Mouse (Mus musculus) v-Abl transformed pro-B cells (cell line): Measurements from ENCODE around the gene Sh3bgrl3.

ENCODE experiments used
- in situ Hi-C, 2 experiments: fragments of 400-800 bp; cut with MboI; formaldehyde crosslinking; loops; one replicate each; pipeline ENCODE4 v1.15.1; 2025; ENCODE audit not compliant: unreplicated experiment in 2 of 2

The Sh3bgrl3 gene

DNA sequence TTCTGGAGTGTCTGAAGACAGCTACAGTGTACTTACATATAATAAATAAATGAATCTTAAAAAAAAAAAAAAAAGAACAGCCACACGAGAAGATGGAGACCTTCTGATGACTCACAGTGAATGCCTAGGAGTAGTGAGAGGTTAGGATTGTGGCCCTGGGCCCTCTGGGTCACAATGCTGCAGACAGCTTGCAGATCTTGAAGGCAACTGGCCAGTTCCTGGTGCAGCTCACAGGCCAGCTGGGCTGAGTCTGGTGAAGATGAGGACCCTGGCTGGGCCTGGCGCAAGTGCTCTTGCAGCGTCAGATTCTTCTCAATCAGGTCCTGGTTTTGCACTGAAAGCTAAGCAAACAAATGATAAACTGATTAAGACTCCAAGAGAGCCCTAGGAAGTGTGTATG is 3.5 kb upstream of the Sh3bgrl3 start:
- in situ Hi-C loops = loop anchor here in 1 of 2 experiments (5.0 kb wide), 2 partner anchors 35 to 100 kb away; no protein-coding TSS in a partner anchor

DNA sequence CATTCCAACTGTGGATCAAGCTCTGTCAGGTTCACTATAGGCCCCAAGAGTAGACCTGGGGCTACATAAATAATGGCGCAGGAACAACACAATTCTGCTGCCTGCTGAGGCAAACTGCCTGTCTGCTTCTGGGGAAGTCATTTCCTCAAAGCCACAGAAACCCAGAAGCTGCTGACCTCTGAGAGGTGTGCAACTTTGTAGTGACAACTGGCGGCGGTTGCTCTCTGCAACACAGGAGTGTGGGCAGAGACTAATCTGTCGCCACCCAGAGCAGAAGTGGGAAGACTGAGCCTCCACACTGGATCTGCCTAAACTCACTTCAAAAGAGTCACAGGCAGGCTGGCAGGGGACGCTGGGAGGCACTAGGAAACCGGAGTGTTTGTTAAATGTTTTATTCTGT is 893 bp upstream of the Sh3bgrl3 start:
- in situ Hi-C loops = loop anchor here (5.0 kb wide), 1 partner anchor 37 kb away; no protein-coding TSS in a partner anchor

DNA sequence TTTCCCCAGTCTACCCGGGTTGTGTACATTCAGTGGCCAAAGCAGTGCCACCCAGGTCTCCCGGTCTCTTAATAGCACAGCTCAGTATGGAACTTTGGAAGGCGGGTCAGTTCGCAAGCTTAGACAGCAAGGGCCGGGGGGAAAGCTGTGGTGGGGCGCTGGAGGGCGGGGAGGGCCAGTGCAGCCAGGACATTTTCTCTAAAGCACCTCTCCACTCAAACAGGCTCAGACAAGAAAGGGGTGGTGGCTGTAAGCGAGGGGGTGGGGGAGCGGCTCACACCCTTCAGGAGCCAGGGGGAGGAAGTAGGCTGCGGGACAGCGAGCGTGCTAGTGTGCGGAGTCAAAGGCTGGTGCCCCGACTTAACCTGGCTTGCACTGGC is 384 bp upstream of the Sh3bgrl3 start:
- in situ Hi-C loops = loop anchor here (5.0 kb wide), 1 partner anchor 37 kb away; no protein-coding TSS in a partner anchor

DNA sequence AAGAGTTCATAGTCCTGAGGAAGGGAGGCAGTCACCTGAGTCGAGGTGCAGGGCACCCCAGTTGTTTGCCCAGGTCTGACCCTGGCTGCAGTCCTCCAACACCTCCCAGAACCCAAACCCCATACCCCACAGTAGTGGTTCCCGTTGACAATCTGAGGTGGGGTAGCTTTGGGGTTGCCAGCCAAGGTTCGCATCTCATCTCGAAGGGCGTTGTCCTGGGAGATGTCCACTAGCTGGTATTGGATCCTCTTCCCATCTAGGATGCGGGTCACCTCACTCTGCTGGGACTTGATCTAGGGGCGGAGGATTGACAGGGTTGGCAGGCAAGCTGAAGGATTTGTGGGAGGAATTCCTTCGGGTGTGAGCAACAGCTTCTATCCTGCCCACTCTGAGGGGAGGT is 796 bp downstream of the Sh3bgrl3 start:
- in situ Hi-C loops = loop anchor here (5.0 kb wide), 1 partner anchor 35 kb away; no protein-coding TSS in a partner anchor

DNA sequence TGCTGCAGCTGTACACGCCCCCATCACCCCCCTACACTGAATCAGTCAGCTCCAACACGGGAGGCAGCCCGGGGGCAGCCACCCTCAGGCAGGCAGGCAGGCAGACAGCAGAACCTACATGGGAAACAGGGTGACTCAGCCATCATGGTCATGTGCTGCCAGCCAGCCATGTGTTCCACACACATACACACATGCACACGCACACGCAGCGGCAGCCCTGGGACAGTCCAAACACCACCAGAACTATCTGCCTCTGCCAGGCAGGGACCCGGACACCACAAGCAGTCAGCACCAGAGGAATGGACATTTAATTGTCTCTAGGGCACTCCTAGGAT is 1.5 kb downstream of the Sh3bgrl3 start:
- in situ Hi-C loops = loop anchor here (5.0 kb wide), 1 partner anchor 35 kb away; no protein-coding TSS in a partner anchor

DNA sequence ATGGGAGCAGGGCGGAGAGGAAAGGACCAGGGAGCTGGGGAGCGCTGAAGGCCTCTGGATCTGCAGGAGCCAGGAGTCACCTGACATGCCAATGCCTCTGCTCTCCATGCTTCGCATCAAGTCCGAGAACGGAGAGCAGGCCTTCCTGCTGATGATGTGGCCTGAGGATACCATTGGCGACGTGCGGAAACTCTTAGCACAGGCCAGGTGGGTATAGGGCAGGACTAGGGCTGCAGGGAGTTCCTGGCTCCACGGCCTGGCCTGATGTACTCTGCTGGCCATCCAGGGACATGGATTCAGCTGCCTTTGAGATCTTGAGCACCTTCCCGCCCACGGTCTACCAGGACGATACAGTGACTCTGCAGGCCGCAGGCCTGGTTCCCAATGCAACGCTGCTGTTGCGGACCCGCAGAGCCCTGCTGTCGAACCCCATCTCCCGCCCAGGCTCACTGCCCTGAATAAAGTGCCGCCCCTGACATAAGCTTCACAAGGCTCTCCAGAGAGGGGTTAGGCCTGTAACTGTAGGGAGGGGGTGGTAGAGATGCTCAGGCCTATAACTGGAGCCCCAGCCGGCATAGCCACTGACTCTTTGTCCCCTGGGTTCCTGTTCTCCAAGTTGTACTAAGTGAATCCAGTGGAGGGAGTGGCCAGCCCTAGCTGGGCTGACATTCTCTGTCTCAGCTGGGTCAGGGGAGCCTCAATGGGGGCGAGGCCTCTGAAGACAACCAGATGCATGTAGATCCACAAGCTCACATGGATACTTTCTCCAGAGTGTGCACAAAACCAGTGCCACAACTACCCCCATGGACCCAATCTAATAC is 2.1 kb downstream of the Sh3bgrl3 start:
- in situ Hi-C loops = loop anchor here (5.0 kb wide), 1 partner anchor 34 kb away; no protein-coding TSS in a partner anchor

DNA sequence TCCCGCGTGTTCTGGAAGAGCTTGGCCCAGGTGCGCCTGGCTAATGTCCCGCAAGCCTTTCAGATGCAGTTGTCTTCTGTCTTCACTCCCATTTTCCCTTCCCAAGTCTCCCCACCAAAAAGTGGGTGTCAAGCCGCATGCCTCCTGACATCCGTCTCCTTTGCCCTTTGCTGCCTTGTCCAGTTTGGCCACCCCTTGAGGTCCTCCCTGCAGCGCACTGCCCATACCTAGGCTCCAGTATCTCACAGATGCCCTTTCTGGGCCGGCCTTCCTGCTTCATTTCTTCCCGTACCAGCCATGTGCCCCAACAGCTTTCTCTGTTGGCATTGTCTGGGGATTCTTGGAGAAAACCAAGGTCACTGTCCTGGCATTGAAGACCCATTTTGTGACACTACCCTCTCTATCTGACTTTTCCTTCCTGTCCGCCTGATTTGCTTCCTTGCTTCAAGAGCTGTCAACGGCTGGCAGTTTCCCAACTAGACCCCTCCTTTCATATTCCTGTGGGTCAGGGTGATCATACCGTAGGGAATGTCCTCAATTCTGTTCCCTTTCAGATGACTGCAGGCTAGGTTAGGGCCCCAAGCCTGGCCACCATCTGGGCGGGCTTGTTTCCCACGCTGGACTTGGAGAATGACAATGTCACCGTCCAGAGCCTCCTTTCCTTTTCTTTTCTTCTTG is 3.1 kb downstream of the Sh3bgrl3 start:
- in situ Hi-C loops = loop anchor here (5.0 kb wide), 1 partner anchor 33 kb away; no protein-coding TSS in a partner anchor

DNA sequence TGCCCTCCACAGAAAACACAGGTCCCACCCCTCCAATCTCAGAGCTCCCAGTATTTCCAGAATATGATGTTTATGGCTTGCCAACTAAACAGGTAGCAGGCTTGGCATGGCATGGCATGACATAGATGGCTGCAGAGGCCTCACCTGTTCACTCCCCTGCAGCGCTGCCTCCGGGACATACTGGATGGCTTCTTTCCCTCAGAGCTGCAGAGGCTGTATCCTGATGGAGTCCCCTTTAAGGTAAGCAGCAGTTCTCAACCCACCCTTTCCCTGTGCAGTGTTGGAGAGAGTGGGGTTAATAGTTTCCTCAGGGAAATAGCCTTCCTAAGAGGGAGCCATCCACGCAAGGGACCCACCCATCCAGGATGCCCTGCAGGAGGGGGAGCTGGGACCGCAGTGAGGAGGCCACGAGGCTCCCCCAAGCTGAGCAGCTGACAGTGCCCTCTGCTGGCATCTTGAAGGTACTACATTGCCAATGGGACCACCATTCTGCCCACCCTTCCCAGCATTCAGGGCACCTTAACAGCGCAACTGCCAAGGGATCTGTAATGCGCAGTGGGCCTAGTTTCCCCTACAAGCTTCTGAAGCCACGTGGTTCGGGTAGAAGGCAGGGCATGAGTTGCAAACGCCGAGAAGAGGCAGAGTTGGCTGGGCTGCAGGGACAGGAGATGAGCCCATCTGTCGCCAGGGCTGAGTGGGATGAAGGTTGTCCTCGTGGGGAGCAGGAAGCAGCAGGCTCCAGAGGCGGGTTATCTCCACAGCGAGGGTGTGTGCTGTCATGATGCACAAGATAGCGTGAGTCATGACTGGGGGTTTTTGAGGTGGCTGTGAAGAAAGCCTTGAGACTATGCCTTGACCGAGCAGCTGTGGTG is 4.7 kb downstream of the Sh3bgrl3 start:
- in situ Hi-C loops = loop anchor here in 1 of 2 experiments (5.0 kb wide), 1 partner anchor 87 kb away; no protein-coding TSS in a partner anchor

DNA sequence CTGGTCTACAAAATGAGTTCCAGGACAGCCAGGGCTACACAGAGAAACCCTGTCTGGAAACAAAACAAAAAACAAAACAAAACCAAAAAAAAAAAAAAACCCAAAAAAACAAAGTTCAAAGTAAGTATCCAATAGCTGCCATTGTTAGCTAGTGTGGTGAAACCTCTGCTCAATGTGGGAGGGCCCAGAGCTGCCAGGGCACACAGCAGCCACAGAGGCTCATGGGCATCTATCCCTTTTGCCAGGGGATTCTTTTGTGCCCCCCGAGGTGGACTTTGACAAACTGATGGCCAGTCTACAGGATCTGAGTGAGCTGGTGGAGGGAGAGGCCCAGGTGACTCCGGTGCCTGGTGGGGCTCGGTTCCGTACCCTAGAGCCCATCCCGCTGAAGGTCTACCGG is 5.4 kb downstream of the Sh3bgrl3 start:
- in situ Hi-C loops = loop anchor here in 1 of 2 experiments (5.0 kb wide), 1 partner anchor 86 kb away; no protein-coding TSS in a partner anchor

DNA sequence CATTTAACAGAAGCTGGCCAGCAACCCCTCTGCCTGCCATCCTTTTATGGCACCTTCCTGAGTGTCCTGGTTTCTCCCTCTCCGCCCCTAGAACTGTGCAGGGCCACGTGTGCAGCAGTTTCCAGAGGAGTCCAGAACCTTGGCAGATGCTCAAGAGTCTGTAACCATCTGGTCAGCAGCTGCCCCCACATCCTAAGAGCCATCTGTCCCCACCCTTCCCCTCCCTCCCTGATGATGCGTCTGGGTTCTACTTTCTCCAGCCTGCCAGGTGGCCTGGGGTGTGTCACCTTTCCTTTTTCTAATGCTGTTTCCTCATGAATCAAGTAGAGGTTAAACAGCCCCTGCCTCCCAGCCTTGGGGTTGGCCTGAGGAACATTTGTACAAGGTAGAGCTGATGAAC is 6.3 kb downstream of the Sh3bgrl3 start:
- in situ Hi-C loops = loop anchor here in 1 of 2 experiments (5.0 kb wide), 1 partner anchor 85 kb away; no protein-coding TSS in a partner anchor

DNA sequence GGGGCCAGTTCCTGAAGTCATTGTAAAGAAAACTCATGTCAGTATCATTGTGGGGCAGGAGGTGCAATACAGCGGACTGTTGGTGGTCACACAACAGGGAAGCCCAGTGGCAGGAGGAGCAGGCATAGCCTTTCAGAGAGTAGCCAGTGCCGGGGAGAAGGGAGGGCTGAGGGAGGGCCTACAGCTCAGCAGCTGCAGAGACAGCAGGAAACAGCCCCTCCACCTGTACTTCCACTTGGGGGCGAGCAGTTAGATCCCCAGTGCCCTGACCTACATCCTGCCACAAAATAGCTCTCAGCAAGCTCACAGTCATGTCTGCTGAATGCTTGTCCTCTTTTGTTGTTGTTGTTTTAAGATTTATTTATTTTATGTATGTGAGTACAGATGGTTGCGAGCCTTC is 7.0 kb downstream of the Sh3bgrl3 start:
- in situ Hi-C loops = loop anchor here in 1 of 2 experiments (5.0 kb wide), 1 partner anchor 84 kb away; no protein-coding TSS in a partner anchor

DNA sequence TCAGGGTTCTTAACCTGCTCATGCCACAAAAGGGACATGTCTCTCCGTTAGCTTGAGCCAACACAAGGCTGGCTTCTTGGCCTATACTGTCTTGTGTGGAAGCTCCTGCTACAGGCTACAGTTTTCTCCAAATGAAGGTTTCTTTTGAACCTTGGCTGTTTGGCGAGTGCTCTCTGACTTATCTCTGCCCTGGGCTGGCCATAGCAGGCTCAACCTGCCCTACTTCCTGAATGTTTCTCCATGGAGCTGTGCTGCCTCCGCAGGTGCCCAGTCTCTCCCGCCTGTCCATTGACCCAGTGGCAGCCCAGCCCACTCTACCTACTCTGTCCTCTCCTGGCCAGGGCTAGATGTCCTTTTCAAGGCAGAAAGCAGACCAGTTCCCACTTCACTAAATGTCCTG is 7.7 kb downstream of the Sh3bgrl3 start:
- in situ Hi-C loops = loop anchor here in 1 of 2 experiments (5.0 kb wide), 1 partner anchor 84 kb away; no protein-coding TSS in a partner anchor

DNA sequence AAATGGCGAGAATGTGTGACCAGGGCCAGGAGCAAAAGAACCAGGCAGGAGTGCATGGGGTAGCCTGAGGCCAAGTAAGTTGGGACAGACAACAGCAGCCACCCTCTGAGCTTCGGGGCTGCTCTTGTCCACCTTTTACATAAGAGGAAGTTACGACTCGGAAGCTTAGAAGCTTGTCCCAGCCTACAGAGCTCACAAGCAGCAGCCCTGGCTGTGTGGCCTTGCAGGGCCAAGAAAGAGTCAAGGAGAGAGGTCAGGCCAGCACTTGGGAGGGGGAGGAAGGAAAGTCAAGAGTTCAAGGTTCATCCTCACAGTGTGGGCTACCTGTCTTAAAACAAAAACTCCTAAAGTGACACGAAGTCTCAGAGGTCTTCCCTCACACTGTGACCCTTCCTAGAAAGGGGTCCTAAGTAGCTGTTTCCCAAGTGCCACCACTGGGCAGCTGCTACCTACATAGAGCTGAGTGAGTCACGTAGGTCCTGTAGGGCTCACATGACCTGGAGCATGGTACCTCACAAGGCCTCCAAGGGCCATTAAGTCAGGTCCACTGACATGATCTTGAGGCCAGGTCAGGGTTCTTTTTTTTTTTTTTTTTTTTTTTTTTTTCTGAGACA is 8.3 kb downstream of the Sh3bgrl3 start:
- in situ Hi-C loops = loop anchor here in 1 of 2 experiments (5.0 kb wide), 1 partner anchor 83 kb away; no protein-coding TSS in a partner anchor

DNA sequence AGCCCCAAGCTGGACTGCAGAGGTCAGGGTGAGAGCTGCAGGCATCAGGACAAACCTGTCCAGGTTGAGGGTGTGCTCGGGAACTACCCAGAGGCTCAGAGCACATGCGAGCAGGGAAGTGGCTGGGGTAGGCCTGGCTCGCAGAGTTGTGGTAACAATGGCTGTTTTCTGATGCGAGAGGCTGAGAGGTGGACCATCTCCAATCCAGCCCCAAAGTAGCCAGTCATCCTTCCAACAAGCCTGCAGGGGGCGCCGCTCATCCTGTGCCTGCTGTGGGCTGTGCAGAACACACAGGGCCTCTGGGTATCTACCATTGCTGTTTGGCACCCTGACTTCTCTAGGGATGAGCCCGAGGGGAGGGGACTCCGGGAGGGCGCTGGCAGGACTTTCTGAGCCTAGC is 8.9 kb downstream of the Sh3bgrl3 start:
- in situ Hi-C loops = loop anchor here in 1 of 2 experiments (5.0 kb wide), 1 partner anchor 82 kb away; no protein-coding TSS in a partner anchor

DNA sequence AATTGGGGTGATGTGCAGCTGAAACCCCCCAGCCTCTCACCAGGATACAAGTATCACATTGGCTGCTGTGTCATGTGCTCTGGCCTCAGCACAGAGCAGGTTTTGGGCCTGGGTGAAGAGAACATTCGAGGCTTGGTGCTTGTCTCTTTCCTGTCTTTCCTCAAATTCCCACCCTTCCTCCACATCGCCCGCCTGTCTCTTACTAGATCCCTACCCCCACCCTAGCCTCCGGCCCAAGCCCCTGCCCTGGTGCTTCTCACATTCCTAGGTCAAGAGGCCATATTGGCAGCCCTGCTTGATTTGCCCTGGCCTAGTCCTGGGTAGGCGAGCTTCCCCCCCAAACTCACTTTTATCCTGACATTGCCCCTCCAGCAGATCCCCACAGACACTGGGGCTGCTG is 9.5 kb downstream of the Sh3bgrl3 start:
- in situ Hi-C loops = no loop called here

DNA sequence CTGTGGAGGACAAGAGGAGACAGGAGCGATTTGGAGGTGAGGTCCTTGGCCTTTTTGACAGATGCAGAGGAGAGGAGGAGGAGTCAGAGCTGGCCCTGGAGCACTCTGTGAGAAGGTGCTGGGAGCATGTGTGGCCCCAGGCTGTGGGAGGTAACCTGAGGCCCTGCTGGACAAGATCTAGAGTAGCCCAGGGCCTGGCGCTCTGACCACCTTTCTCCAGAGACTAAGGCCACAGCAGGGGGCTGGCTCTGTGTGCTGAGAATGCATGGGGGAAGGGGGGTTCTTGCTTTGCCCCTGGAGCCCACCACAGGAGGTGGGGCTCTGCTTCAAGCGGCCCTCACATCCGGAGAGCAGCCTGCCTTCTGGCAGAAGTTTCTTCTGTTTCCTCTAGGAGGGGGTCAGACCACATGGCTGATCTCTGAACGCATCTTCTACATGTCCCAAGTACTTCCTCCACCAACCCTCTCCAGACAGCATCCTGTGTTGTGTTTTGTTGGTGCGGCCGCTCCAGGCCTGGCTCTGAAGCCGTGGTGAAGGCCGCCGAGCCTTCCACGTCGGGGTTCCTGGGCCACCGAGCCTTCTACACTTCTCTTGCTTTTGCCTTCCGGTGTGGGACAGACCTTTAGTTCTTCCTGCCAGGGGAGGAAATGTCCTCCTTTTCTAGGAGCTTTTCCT is 10.3 kb downstream of the Sh3bgrl3 start:
- in situ Hi-C loops = no loop called here

DNA sequence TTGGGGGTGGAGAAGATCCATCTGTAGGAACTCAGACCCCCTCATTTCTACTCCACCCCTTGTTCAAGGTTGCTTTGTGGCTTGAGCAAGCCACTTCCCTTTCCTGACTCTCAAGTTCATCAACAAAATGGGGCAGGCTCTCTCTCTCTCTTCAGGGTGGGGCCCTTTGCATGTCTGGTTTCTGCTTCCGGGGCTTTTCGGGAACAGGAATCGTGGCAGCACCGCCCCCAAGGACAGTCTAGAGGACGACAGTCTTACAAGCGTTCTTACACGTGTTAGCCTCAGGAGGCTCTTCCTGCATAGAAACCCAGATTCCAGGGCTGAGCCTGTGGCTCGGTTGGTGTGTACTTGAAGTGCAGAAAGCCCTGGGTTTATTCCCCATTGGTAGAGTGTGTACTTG is 11.6 kb downstream of the Sh3bgrl3 start:
- in situ Hi-C loops = no loop called here

DNA sequence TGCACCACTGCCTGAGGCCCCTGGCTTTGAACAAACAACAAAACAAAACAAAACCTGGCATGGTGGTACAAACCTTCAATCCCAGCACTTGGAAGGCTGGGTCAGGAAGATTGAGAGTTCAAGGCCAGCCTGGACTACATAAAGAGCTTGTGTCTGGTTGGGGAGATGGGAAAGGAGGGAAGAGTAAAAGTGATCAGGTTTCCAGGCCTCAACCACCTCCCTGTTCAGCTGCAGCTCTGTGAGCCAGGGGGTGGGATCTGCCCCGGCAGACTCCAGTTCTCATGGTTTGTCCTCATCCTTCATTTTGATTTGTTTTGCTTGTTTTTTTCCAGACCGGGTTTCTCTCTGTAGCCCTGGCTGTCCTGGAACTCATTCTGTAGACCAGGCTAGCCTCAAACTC is 12.1 kb downstream of the Sh3bgrl3 start:
- in situ Hi-C loops = no loop called here
